Mouse (Mus musculus): ENCODE results near the gene Lhpp. TPM values are rescaled to one million over a fixed set of nuclear protein-coding genes. Genes with fewer than 3 reads are reported as not detected.
"Not testable (repeated sequence)": the region's sequence is repeated elsewhere in the genome, so short reads cannot be mapped to it uniquely, and the experiment has no call there.

Lhpp gene
- total RNA-seq, 4 experiments from 2014 or later = 16.2 to 18.5 (median 17.1) TPM

- no peak for DNase-seq (ENCODE audit: low spot score in 2 of 2)
Observed at GRCm38 (mm10) chr7:132644605-132645279, 34.3 kb downstream of the Lhpp start.

GRCm38 (mm10) chr7:132646514-132646913 lies 36.1 kb downstream of the Lhpp start:
- no peak for DNase-seq (ENCODE audit: low spot score in 2 of 2)

- no peak for DNase-seq (ENCODE audit: low spot score in 2 of 2)
Observed at GRCm38 (mm10) chr7:132654412-132654811, 44.0 kb downstream of the Lhpp start.

GRCm38 (mm10) chr7:132656075-132656474 lies 45.6 kb downstream of the Lhpp start:
- peak; percentile 72 to 82 for DNase-seq (ENCODE audit: low spot score in 2 of 2)

- peak; percentile 69 to 76 for DNase-seq (ENCODE audit: low spot score in 2 of 2)
Observed at GRCm38 (mm10) chr7:132656548-132656947, 46.1 kb downstream of the Lhpp start.

GRCm38 (mm10) chr7:132657371-132658057 lies 47.1 kb downstream of the Lhpp start:
- no peak for DNase-seq (ENCODE audit: low spot score in 2 of 2)

GRCm38 (mm10) chr7:132658058-132658450 lies 47.6 kb downstream of the Lhpp start:
- DNase-seq (ENCODE audit: low spot score in 2 of 2) = no peak

- no peak for DNase-seq (ENCODE audit: low spot score in 2 of 2)
Observed at GRCm38 (mm10) chr7:132658688-132659087, 48.2 kb downstream of the Lhpp start.

- no peak for DNase-seq (ENCODE audit: low spot score in 2 of 2)
Observed at GRCm38 (mm10) chr7:132659633-132660032, 49.2 kb downstream of the Lhpp start.

- not testable (repeated sequence) for DNase-seq (ENCODE audit: low spot score in 2 of 2)
Observed at GRCm38 (mm10) chr7:132662831-132663230, 52.4 kb downstream of the Lhpp start.

GRCm38 (mm10) chr7:132664815-132665214 lies 54.4 kb downstream of the Lhpp start:
- no peak for DNase-seq (ENCODE audit: low spot score in 2 of 2)

GRCm38 (mm10) chr7:132665664-132666382 lies 55.4 kb downstream of the Lhpp start:
- no peak for DNase-seq (ENCODE audit: low spot score in 2 of 2)

GRCm38 (mm10) chr7:132666516-132666915 lies 56.1 kb downstream of the Lhpp start:
- no peak for DNase-seq (ENCODE audit: low spot score in 2 of 2)

GRCm38 (mm10) chr7:132668604-132669003 lies 58.2 kb downstream of the Lhpp start:
- DNase-seq (ENCODE audit: low spot score in 2 of 2) = no peak

GRCm38 (mm10) chr7:132669999-132670862 lies 59.8 kb downstream of the Lhpp start:
- no peak for DNase-seq (ENCODE audit: low spot score in 2 of 2)

- DNase-seq (ENCODE audit: low spot score in 2 of 2) = no peak
Observed at GRCm38 (mm10) chr7:132670863-132671165, 60.4 kb downstream of the Lhpp start.

GRCm38 (mm10) chr7:132672481-132672959 lies 62.1 kb downstream of the Lhpp start:
- DNase-seq (ENCODE audit: low spot score in 2 of 2) = peak in 1 of 2 experiments; percentile 41

GRCm38 (mm10) chr7:132673931-132674755 lies 63.7 kb downstream of the Lhpp start:
- no peak for DNase-seq (ENCODE audit: low spot score in 2 of 2)

- no peak for DNase-seq (ENCODE audit: low spot score in 2 of 2)
Observed at GRCm38 (mm10) chr7:132675922-132676321, 65.5 kb downstream of the Lhpp start.

GRCm38 (mm10) chr7:132679117-132679516 lies 68.7 kb downstream of the Lhpp start:
- no peak for DNase-seq (ENCODE audit: low spot score in 2 of 2)
